Mouse (Mus musculus): ENCODE measurements around the gene Nnmt. TPM values are rescaled to one million over a fixed set of nuclear protein-coding genes. Genes with fewer than 3 reads are reported as not detected.

Nnmt gene
- polyA plus RNA-seq, 1 experiment from 2014 or later, result 1.2 TPM

GRCm38 (mm10) chr9:48596924-48597323 is 8.0 kb downstream of the Nnmt start:
- no peaks in the 10 kb centered on the region for H3K4me1 ChIP-seq (ENCODE audit: control insufficient read depth, insufficient read depth, low read length)
- no peaks in the 10 kb centered on the region for H3K9me3 ChIP-seq (ENCODE audit: control insufficient read depth, low read length)
- H3K27me3 ChIP-seq (ENCODE audit: control insufficient read depth, insufficient read depth, low read length), result no peaks in the 10 kb centered on the region
- H3K36me3 ChIP-seq (ENCODE audit: control insufficient read depth, insufficient read depth, low read length), result no peaks in the 10 kb centered on the region
- no peak overlapping the region for H3K4me3 ChIP-seq (ENCODE audit: low read depth, low read length)
- DNase-seq (ENCODE audit: low spot score, missing footprints) (no peak), ATAC-seq (ENCODE audit: low FRiP score) (no peak)
- no peak overlapping the region for H3K4me2 ChIP-seq
- 81% methylated on average over 11 of the region's 11 CpGs for WGBS
- H3K9ac ChIP-seq (ENCODE audit: low read length), result no peak overlapping the region
- no peak overlapping the region for H3K27ac ChIP-seq (ENCODE audit: low read depth, low read length)

- WGBS, result 61% methylated on average over 8 of the region's 8 CpGs
Measured at GRCm38 (mm10) chr9:48593915-48594314, 11.0 kb downstream of the Nnmt start.

GRCm38 (mm10) chr9:48590606-48591005 is 14.3 kb downstream of the Nnmt start:
- ATAC-seq (ENCODE audit: low FRiP score) (no peak), DNase-seq (ENCODE audit: low spot score, missing footprints) (no peak)
- no peak overlapping the region for H3K9ac ChIP-seq (ENCODE audit: low read length)
- no peak overlapping the region for H3K4me3 ChIP-seq (ENCODE audit: low read depth, low read length)
- no peaks in the 10 kb centered on the region for H3K27me3 ChIP-seq (ENCODE audit: control insufficient read depth, insufficient read depth, low read length)
- H3K4me1 ChIP-seq (ENCODE audit: control insufficient read depth, insufficient read depth, low read length), result no peaks in the 10 kb centered on the region; the same call in 1 of the 2 replicates
- no peaks in the 10 kb centered on the region for H3K9me3 ChIP-seq (ENCODE audit: control insufficient read depth, low read length)
- WGBS, result 89% methylated on average over 4 of the region's 4 CpGs
- H3K27ac ChIP-seq (ENCODE audit: low read depth, low read length), result no peak overlapping the region
- no peaks in the 10 kb centered on the region for H3K36me3 ChIP-seq (ENCODE audit: control insufficient read depth, insufficient read depth, low read length)
- H3K4me2 ChIP-seq, result no peak overlapping the region

More at GRCm38 (mm10) chr9:48593915-48594314, 11.0 kb downstream of the Nnmt start:
- H3K27me3 ChIP-seq (ENCODE audit: control insufficient read depth, insufficient read depth, low read length), result no peaks in the 10 kb centered on the region
- ATAC-seq (ENCODE audit: low FRiP score), result no peak
- H3K27ac ChIP-seq (ENCODE audit: low read depth, low read length), result no peak overlapping the region
- no peak overlapping the region for H3K4me3 ChIP-seq (ENCODE audit: low read depth, low read length)
- DNase-seq (ENCODE audit: low spot score, missing footprints), result no peak
- H3K9me3 ChIP-seq (ENCODE audit: control insufficient read depth, low read length), result no peaks in the 10 kb centered on the region
- no peak overlapping the region for H3K4me2 ChIP-seq
- H3K9ac ChIP-seq (ENCODE audit: low read length), result no peak overlapping the region
- no peaks in the 10 kb centered on the region for H3K36me3 ChIP-seq (ENCODE audit: control insufficient read depth, insufficient read depth, low read length)
- no peaks in the 10 kb centered on the region for H3K4me1 ChIP-seq (ENCODE audit: control insufficient read depth, insufficient read depth, low read length)

- no peak overlapping the region for H3K9ac ChIP-seq (ENCODE audit: low read length)
- 10% methylated on average over 4 of the region's 4 CpGs for WGBS
- H3K4me2 ChIP-seq, result no peak overlapping the region
- H3K27ac ChIP-seq (ENCODE audit: low read depth, low read length), result no peak overlapping the region
- ATAC-seq (ENCODE audit: low FRiP score), result no peak
- H3K27me3 ChIP-seq (ENCODE audit: control insufficient read depth, insufficient read depth, low read length), result no peaks in the 10 kb centered on the region
- DNase-seq (ENCODE audit: low spot score, missing footprints), result peak; percentile 92
- no peaks in the 10 kb centered on the region for H3K36me3 ChIP-seq (ENCODE audit: control insufficient read depth, insufficient read depth, low read length)
- H3K4me1 ChIP-seq (ENCODE audit: control insufficient read depth, insufficient read depth, low read length), result no peaks in the 10 kb centered on the region; the same call in 1 of the 2 replicates
- H3K9me3 ChIP-seq (ENCODE audit: control insufficient read depth, low read length), result no peaks in the 10 kb centered on the region
- H3K4me3 ChIP-seq (ENCODE audit: low read depth, low read length), result no peak overlapping the region
Measured at GRCm38 (mm10) chr9:48586332-48586731, 18.6 kb downstream of the Nnmt start.

- H3K36me3 ChIP-seq (ENCODE audit: control insufficient read depth, insufficient read depth, low read length), result no peaks in the 10 kb centered on the region
- no peak overlapping the region for H3K9ac ChIP-seq (ENCODE audit: low read length)
- H3K27me3 ChIP-seq (ENCODE audit: control insufficient read depth, insufficient read depth, low read length), result no peaks in the 10 kb centered on the region
- no peaks in the 10 kb centered on the region for H3K9me3 ChIP-seq (ENCODE audit: control insufficient read depth, low read length)
- no peak overlapping the region for H3K4me3 ChIP-seq (ENCODE audit: low read depth, low read length)
- no peak overlapping the region for H3K27ac ChIP-seq (ENCODE audit: low read depth, low read length)
- WGBS, result 89% methylated on average over 1 of the region's 1 CpGs
- H3K4me2 ChIP-seq, result no peak overlapping the region
- ATAC-seq (ENCODE audit: low FRiP score) (no peak), DNase-seq (ENCODE audit: low spot score, missing footprints) (no peak)
- no peaks in the 10 kb centered on the region for H3K4me1 ChIP-seq (ENCODE audit: control insufficient read depth, insufficient read depth, low read length)
Measured at GRCm38 (mm10) chr9:48580808-48581207, 24.1 kb downstream of the Nnmt start.

GRCm38 (mm10) chr9:48562388-48562787 is 42.6 kb downstream of the Nnmt start:
- Histone ChIP-seq H3K4me1 (ENCODE audit: control insufficient read depth, insufficient read depth, low read length) (no peaks in the 10 kb centered on the region), H3K36me3 (ENCODE audit: control insufficient read depth, insufficient read depth, low read length) (no peaks in the 10 kb centered on the region), H3K4me2 (no peak overlapping the region), H3K27ac (ENCODE audit: low read depth, low read length) (no peak overlapping the region), H3K9ac (ENCODE audit: low read length) (no peak overlapping the region), H3K4me3 (ENCODE audit: low read depth, low read length) (no peak overlapping the region), H3K27me3 (ENCODE audit: control insufficient read depth, insufficient read depth, low read length) (no peaks in the 10 kb centered on the region), H3K9me3 (ENCODE audit: control insufficient read depth, low read length) (no peaks in the 10 kb centered on the region)
- WGBS, result 88% methylated on average over 5 of the region's 5 CpGs
- ATAC-seq (ENCODE audit: low FRiP score), result no peak
- peak; percentile 17 for DNase-seq (ENCODE audit: low spot score, missing footprints)

GRCm38 (mm10) chr9:48559482-48560139 is 45.3 kb downstream of the Nnmt start:
- Histone ChIP-seq H3K4me1 (ENCODE audit: control insufficient read depth, insufficient read depth, low read length) (no peaks in the 10 kb centered on the region), H3K9ac (ENCODE audit: low read length) (no peak overlapping the region), H3K27ac (ENCODE audit: low read depth, low read length) (no peak overlapping the region), H3K4me2 (no peak overlapping the region), H3K4me3 (ENCODE audit: low read depth, low read length) (no peak overlapping the region), H3K36me3 (ENCODE audit: control insufficient read depth, insufficient read depth, low read length) (no peaks in the 10 kb centered on the region), H3K9me3 (ENCODE audit: control insufficient read depth, low read length) (no peaks in the 10 kb centered on the region), H3K27me3 (ENCODE audit: control insufficient read depth, insufficient read depth, low read length) (no peaks in the 10 kb centered on the region)
- no peak for ATAC-seq (ENCODE audit: low FRiP score)
- 35% methylated on average over 4 of the region's 4 CpGs for WGBS
- peak; percentile 83 for DNase-seq (ENCODE audit: low spot score, missing footprints)

GRCm38 (mm10) chr9:48558637-48559036 is 46.3 kb downstream of the Nnmt start:
- 87% methylated on average over 4 of the region's 4 CpGs for WGBS

GRCm38 (mm10) chr9:48549056-48549455 is 55.9 kb downstream of the Nnmt start:
- no peaks in the 10 kb centered on the region for H3K4me1 ChIP-seq (ENCODE audit: control insufficient read depth, insufficient read depth, low read length)
- H3K27me3 ChIP-seq (ENCODE audit: control insufficient read depth, insufficient read depth, low read length), result no peaks in the 10 kb centered on the region
- H3K9me3 ChIP-seq (ENCODE audit: control insufficient read depth, low read length), result no peaks in the 10 kb centered on the region
- H3K4me2 ChIP-seq, result no peak overlapping the region
- no peak for ATAC-seq (ENCODE audit: low FRiP score)
- no peak overlapping the region for H3K27ac ChIP-seq (ENCODE audit: low read depth, low read length)
- no peak overlapping the region for H3K9ac ChIP-seq (ENCODE audit: low read length)
- H3K4me3 ChIP-seq (ENCODE audit: low read depth, low read length), result no peak overlapping the region
- DNase-seq (ENCODE audit: low spot score, missing footprints), result peak; percentile 31
- H3K36me3 ChIP-seq (ENCODE audit: control insufficient read depth, insufficient read depth, low read length), result no peaks in the 10 kb centered on the region
- whole genome bisulfite sequencing, result 81% methylated on average over 2 of the region's 2 CpGs

More at GRCm38 (mm10) chr9:48558637-48559036, 46.3 kb downstream of the Nnmt start:
- H3K4me3 ChIP-seq (ENCODE audit: low read depth, low read length), result no peak overlapping the region
- H3K27me3 ChIP-seq (ENCODE audit: control insufficient read depth, insufficient read depth, low read length), result no peaks in the 10 kb centered on the region
- no peaks in the 10 kb centered on the region for H3K9me3 ChIP-seq (ENCODE audit: control insufficient read depth, low read length)
- H3K27ac ChIP-seq (ENCODE audit: low read depth, low read length), result no peak overlapping the region
- ATAC-seq (ENCODE audit: low FRiP score) (no peak), DNase-seq (ENCODE audit: low spot score, missing footprints) (peak; percentile 19)
- H3K4me1 ChIP-seq (ENCODE audit: control insufficient read depth, insufficient read depth, low read length), result no peaks in the 10 kb centered on the region
- no peak overlapping the region for H3K9ac ChIP-seq (ENCODE audit: low read length)
- no peak overlapping the region for H3K4me2 ChIP-seq
- H3K36me3 ChIP-seq (ENCODE audit: control insufficient read depth, insufficient read depth, low read length), result no peaks in the 10 kb centered on the region

Data from midbrain, embryonic 11.5 days (tissue).